Mouse (Mus musculus): ENCODE measurements at regions not wholly inside any gene's neighbourhood (a gene's known extent, or its start where the extent isn't known, plus 50 kb on each side); places are given as distances from the start of the nearest gene placed in this dataset.

GRCm38 (mm10) chr3:50888571-50889210 lies 335.6 kb upstream of the Noct start:
- no peak for DNase-seq

GRCm38 (mm10) chr3:50890537-50890936 lies 333.7 kb upstream of the Noct start:
- DNase-seq, result no peak

GRCm38 (mm10) chr3:50898179-50898578 lies 326.1 kb upstream of the Noct start:
- no peak for DNase-seq

- DNase-seq, result no peak
Measured at GRCm38 (mm10) chr3:50899830-50900350, 324.4 kb upstream of the Noct start.

- no peak for DNase-seq
Measured at GRCm38 (mm10) chr3:50900566-50900965, 323.7 kb upstream of the Noct start.

- no peak for DNase-seq
Measured at GRCm38 (mm10) chr3:50901321-50901720, 322.9 kb upstream of the Noct start.

GRCm38 (mm10) chr3:50902933-50903332 lies 321.3 kb upstream of the Noct start:
- peak; percentile 65 for DNase-seq

- no peak for DNase-seq
Measured at GRCm38 (mm10) chr3:50904716-50905116, 319.5 kb upstream of the Noct start.

GRCm38 (mm10) chr3:50905274-50905992 lies 318.8 kb upstream of the Noct start:
- DNase-seq, result no peak

- peak; percentile 93 for DNase-seq
Measured at GRCm38 (mm10) chr3:50905993-50906831, 318.0 kb upstream of the Noct start.

- DNase-seq, result no peak
Measured at GRCm38 (mm10) chr3:50912980-50913518, 311.2 kb upstream of the Noct start.

GRCm38 (mm10) chr3:50914866-50915365 lies 309.3 kb upstream of the Noct start:
- DNase-seq, result peak; percentile 28

GRCm38 (mm10) chr3:50916305-50916854 lies 307.9 kb upstream of the Noct start:
- no peak for DNase-seq

GRCm38 (mm10) chr3:50922347-50922746 lies 301.9 kb upstream of the Noct start:
- no peak for DNase-seq

- DNase-seq, result no peak
Measured at GRCm38 (mm10) chr3:50922832-50923231, 301.4 kb upstream of the Noct start.

GRCm38 (mm10) chr3:50923327-50923726 lies 300.9 kb upstream of the Noct start:
- DNase-seq, result no peak

GRCm38 (mm10) chr3:50927318-50927717 lies 296.9 kb upstream of the Noct start:
- no peak for DNase-seq

- DNase-seq, result no peak
Measured at GRCm38 (mm10) chr3:50929013-50929412, 295.2 kb upstream of the Noct start.

GRCm38 (mm10) chr3:50932397-50933089 lies 291.7 kb upstream of the Noct start:
- DNase-seq, result no peak

- no peak for DNase-seq
Measured at GRCm38 (mm10) chr3:50933090-50933443, 291.2 kb upstream of the Noct start.

GRCm38 (mm10) chr3:50939602-50940001 lies 284.6 kb upstream of the Noct start:
- DNase-seq, result no peak

- no peak for DNase-seq
Measured at GRCm38 (mm10) chr3:50940656-50941055, 283.6 kb upstream of the Noct start.
